Mouse (Mus musculus): ENCODE measurements at regions not wholly inside any gene's neighbourhood (a gene's known extent, or its start where the extent isn't known, plus 50 kb on each side); places are given as distances from the start of the nearest gene placed in this dataset.

- no peak for DNase-seq
Observed at GRCm38 (mm10) chr1:156993105-156993504, 53.7 kb upstream of the Ralgps2 start.

- DNase-seq = no peak
Observed at GRCm38 (mm10) chr1:156992536-156992935, 53.1 kb upstream of the Ralgps2 start.

- no peak for DNase-seq
Observed at GRCm38 (mm10) chr1:156990567-156991494, 51.4 kb upstream of the Ralgps2 start.

DNA sequence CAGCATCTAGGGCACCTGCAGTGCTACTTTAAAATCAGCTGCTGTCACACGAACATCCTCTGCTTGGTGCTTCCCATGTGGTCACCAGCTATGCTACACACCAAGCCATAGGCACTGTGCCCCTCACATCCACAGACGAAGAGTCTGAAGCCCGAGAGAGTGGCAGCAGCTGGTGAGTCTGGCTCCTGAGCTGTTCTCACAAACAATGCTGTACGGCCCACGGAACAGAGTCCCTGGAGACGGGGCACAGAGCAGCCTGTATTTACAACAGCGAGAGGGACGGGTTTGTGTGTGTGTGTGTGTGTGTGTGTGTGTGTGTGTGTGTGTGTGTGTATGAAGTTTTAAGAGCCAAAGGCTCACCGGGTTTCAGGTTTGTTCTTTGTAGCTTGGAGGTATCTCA is 50.7 kb upstream of the Ralgps2 start:
- no peak for DNase-seq

GRCm38 (mm10) chr1:156989149-156989785 is 49.8 kb upstream of the Ralgps2 start:
- no peak for DNase-seq

Measured in adrenal gland, postnatal 36 days (tissue).